Mouse (Mus musculus) spleen, postnatal 4 days (tissue): ENCODE results near the gene Tac1.
"Not testable (repeated sequence)": the region's sequence is repeated elsewhere in the genome, so short reads cannot be mapped to it uniquely, and the experiment has no call there.

Source experiments
- DNase-seq, 2 experiments: peaks; one replicate each; pipeline ENCODE4 v3.0.0; 2022; ENCODE audit warnings: low spot score in 2 of 2

The Tac1 gene

DNA sequence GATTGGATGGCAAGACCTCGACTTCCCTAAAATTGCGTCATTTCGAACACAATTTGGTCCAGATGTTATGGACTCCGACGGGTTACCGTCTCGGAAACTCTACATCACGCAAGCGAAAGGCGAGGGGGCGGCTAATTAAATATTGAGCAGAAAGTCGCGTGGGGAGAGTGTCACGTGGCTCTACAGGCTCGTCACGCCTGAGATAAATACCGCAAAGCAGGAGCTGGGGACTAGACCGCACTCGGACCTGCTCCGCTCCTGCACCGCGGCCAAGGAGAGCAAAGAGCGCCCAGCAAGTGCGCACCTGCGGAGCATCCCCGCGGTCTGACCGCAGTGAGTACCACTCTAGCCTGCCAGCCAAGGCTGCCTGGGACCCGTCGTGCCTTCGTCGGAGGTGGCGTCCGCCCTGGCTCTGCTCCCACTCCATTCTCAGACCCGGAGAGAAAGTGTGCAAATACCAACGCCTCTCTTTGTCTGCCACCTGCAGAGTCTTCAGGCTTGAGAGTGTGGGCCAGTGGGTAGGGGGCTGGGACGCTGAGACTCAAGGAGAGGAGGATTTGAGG is at the start of gene Tac1:
Tac1 (plus strand) TSS at position 51 of the 563 bp plus-strand sequence.
- DNase-seq = no peak

GRCm38 (mm10) chr6:7543511-7543910 is 11.2 kb upstream of the Tac1 start:
- DNase-seq = not testable (repeated sequence)

DNA sequence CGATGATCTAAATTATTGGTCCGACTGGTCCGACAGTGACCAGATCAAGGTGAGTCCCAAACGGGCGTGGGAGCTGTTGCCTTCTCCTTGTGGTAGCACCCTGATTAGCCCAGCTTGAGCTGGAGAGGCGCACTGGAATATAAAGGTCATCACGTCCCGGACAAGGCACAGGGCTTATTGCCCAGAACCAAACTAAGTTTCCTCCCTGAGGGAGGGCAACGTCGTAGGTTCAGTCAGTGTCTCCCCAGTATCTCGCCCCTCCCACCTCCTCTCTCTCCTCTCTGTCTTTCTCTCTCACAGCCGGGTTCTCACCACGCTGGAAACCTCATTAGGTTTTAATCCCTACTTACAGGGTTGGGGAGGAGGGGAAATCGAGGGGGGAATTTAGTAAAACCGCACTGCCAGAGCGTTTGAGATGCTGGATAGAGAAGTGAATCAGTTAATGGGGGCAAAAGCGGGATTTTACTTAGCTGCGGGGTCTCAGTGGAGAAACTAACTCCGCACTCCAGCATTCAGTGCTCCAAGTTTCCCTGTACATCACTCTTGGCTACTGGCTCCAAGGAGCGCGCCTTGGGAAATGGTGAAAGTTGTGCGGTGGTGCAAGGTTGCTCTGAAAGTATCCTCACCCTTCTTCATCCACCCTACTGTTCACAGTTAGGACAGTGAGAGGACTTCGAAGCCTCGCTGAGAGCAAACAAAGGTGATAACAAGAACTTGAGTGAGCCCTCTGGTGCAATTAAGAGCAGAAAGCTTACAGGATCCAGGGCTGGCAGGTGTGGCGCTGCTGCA is 1.2 kb downstream of the Tac1 start:
- DNase-seq = no peak

GRCm38 (mm10) chr6:7558164-7558563 is 3.5 kb downstream of the Tac1 start:
- DNase-seq = no peak

- DNase-seq = no peak
These were observed 7.8 kb downstream of the Tac1 start for GRCm38 (mm10) chr6:7562524-7562923.

- no peak for DNase-seq
These were observed 9.9 kb downstream of the Tac1 start for GRCm38 (mm10) chr6:7564537-7564936.

DNA sequence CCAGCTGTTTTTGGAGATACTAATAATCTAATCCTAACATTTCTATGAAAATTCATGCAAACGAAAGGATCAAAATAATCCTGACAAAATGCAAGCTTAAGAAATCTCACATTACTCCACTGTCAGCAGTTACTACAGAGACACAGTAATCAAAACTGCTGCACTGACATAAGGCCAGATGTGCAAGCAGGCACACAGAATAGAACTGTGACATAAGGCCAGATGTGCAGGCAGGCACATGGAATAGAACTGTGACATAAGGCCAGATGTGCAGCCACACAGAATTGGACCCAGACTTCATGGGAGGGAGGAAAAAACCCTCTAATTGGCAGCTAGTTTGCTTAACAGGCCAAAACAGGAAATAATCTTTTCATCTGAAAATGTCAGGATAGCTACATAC is 16.5 kb downstream of the Tac1 start:
- no peak for DNase-seq

GRCm38 (mm10) chr6:7578031-7578430 is 23.4 kb downstream of the Tac1 start:
- DNase-seq = no peak

DNA sequence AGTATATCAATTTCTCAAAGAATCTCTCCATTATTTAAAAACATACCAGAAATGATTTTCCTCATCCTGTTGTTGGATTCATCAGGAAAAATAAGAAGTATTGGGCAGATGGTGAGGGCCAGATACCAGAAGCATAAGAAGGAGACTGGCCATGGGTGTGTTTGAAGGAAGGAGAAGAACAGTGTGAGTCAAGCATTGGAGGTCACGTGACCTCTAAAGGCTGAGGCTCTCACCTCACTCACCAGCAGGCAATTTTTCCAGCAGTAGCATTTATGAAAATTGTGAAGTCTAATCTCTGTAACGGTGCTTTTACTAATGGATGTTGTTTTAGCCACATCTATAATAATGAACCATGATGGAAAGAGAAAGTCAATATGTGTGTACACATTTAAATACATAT is 39.8 kb downstream of the Tac1 start:
- no peak for DNase-seq

GRCm38 (mm10) chr6:7598416-7598815 is 43.7 kb downstream of the Tac1 start:
- DNase-seq = no peak

DNA sequence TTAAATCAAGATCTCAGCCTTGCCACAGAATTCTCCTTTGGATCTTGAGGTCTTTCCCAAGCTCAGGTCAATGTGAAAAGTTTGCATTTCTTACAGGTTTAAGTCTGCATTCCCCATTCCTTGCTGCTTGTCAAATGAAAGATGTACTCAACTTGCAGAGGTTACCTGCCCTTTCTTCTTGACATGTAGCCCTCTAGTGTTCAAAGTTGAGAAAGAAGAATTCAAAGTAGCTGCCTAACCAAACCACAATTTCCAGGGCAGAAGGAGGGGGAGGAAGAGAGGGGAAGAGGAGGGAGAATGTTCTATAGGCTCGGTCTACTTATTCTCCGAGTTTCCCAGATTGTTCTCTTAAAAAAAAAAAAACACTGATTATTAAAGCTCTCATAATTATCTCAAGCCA is 45.5 kb downstream of the Tac1 start:
- no peak for DNase-seq

GRCm38 (mm10) chr6:7601353-7602094 is 46.8 kb downstream of the Tac1 start:
- DNase-seq = no peak

GRCm38 (mm10) chr6:7613676-7614075 is 59.0 kb downstream of the Tac1 start:
- DNase-seq = not testable (repeated sequence)
